Mouse (Mus musculus): ENCODE data around the gene Eps8l3. TPM values are rescaled to one million over a fixed set of nuclear protein-coding genes. Genes with fewer than 3 reads are reported as not detected.

Gene Eps8l3
- not detected for total RNA-seq (2021)

DNA sequence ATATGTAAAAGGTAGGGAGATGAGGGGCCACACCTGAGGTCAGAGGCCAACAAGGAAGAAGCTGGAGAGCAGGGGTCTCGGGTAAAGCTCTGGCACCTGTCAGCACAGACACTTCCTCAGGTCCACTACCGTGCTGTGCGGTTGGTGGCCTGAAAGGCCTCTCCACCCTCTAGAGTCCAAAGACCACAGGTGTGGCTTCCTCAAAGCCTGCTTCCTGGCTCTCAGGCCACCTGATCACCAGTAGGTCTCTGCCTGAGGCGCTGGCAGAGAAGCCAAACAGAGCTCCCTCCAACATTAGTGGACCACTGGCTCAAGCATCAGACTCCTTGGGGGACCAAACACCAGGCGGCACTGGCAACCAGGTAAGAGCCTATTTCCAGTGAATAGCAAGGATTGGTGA lies at the start of gene Eps8l3:
Eps8l3 (plus strand) TSS at position 225 of the 400 bp plus-strand sequence.
- no peak for DNase-seq

GRCm38 (mm10) chr3:107827873-107828405 lies 49.1 kb upstream of the Eps8l3 start:
- no peak for DNase-seq

- no peak for DNase-seq
Observed at GRCm38 (mm10) chr3:107828518-107828917, 48.5 kb upstream of the Eps8l3 start.

GRCm38 (mm10) chr3:107828997-107829396 lies 48.0 kb upstream of the Eps8l3 start:
- DNase-seq, result no peak

- no peak for DNase-seq
Observed at GRCm38 (mm10) chr3:107829625-107830024, 47.4 kb upstream of the Eps8l3 start.

- no peak for DNase-seq
Observed at GRCm38 (mm10) chr3:107831875-107832554, 45.0 kb upstream of the Eps8l3 start.

- DNase-seq, result no peak
Observed at GRCm38 (mm10) chr3:107832645-107833044, 44.4 kb upstream of the Eps8l3 start.

- no peak for DNase-seq
Observed at GRCm38 (mm10) chr3:107833370-107833769, 43.7 kb upstream of the Eps8l3 start.

- DNase-seq, result no peak
Observed at GRCm38 (mm10) chr3:107833872-107834341, 43.1 kb upstream of the Eps8l3 start.

GRCm38 (mm10) chr3:107835301-107835700 lies 41.7 kb upstream of the Eps8l3 start:
- no peak for DNase-seq

DNA sequence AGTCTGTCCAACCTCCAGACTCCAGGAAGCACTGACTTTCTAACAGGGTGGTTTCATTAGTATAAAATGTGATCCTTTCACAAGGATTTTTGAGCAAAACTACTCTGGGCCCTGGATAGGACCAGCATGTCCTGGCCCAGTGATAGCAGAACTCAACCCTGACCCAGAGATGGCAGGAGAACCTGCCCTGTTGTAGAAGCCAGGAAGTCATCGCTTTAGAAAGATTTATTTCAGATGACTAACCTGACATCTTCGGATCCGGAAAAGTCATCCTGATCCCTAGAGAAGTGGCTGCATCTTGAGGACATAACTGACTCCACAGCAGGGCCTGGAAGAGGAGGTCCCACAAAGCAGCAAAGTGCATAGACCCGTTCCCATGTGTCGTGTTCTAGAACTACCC lies 37.2 kb upstream of the Eps8l3 start:
- DNase-seq, result no peak

- DNase-seq, result no peak
Observed at GRCm38 (mm10) chr3:107840855-107841254, 36.2 kb upstream of the Eps8l3 start.

- no peak for DNase-seq
Observed at GRCm38 (mm10) chr3:107841370-107841769, 35.7 kb upstream of the Eps8l3 start.

DNA sequence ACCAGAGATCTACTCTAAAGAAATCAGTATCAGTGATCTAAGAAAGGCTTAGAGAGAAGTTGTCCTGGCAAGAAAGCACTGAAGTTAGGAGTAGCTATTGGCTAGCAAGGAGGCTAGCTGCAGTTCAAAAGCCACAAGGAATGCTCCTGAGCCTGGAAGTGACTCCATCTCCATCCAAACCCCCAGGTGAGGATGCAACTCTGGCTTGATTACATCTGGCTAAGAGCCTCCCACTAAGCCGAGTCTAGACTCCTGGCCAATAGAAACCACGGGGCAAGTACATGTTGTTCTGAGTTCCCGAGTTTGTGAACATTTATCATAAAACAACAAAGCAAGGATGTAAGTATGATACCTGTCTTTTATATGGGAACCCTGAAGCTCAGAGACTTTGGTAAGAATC lies 33.6 kb upstream of the Eps8l3 start:
- no peak for DNase-seq

- DNase-seq, result no peak
Observed at GRCm38 (mm10) chr3:107844001-107844400, 33.0 kb upstream of the Eps8l3 start.

DNA sequence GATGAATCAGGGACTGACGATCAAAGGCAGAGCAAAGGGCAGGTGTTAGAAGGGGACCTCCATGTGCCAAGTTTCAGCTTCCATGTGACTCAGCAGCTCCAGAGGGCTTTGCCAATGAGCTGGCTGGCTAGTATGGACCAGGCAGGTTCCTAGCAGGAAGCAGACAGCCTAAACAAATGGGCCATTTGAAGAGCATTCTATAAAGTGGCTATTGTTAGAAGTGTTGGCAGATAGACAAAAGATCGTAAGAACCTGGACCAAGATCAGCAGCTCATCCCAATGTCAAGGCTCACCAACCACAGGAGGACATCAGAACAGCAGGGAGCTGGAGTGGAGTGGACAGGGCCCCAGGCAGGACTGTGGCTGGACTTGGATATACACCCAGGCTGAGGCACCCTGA lies 32.5 kb upstream of the Eps8l3 start:
- DNase-seq, result no peak

DNA sequence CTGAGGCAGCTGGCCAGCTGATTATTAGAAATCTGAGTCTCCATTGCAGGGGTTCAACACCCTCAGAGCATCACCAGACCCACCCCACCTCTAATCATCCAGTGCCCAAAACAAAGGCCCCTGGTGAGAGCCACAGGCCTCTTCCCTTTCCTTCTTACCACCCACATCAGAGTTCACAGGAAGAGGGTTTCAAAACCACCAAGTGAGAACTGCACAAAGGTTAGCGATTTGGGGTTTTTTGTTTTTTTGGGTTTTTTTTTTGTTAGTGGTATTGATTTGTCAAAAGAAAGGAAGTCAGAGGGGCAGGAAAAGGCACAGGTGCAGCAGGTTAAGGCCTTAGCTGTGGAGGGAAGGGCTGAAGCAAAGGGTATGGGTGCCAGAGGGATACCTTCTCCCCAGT lies 30.9 kb upstream of the Eps8l3 start:
- DNase-seq, result no peak

DNA sequence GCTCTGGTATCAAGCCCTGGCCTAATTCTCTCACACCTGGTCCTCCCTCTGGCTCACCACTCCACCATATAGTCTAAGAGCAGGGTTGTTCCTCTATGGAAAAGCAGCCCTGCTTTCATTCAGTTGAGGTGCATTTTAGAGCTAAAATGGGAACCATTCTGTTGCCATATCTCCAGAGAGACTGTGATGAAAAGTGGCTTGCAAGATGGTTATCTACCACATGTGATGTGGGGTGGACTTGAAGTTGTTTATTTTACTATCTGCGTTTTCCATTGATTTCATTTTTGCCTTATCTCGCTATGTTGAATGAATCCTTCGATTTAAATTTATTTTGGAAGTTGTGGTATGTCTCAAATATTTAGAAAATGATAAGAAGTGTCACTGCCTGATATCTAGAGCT lies 30.2 kb upstream of the Eps8l3 start:
- no peak for DNase-seq

GRCm38 (mm10) chr3:107848126-107848525 lies 28.9 kb upstream of the Eps8l3 start:
- peak; percentile 62 to 66 for DNase-seq

- DNase-seq, result no peak
Observed at GRCm38 (mm10) chr3:107849000-107849692, 27.9 kb upstream of the Eps8l3 start.

DNA sequence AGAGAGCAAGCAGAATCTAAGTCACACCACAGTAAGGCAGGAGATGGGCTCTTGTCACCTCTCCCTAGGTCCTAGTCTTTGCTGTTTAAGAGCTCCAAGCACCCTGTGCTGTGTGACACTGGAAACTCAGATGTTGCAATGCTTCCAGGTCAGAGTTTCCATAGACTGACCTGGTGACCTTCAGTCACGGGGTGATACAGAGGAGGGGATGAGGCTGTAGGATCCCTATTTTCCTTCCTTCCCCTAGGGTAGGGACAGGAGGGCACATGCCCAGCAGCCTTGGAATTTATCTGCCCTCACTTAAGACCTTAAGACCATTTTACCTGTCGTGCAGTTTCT lies 27.4 kb upstream of the Eps8l3 start:
- no peak for DNase-seq

GRCm38 (mm10) chr3:107850418-107851031 lies 26.5 kb upstream of the Eps8l3 start:
- DNase-seq, result no peak

GRCm38 (mm10) chr3:107852786-107853185 lies 24.2 kb upstream of the Eps8l3 start:
- no peak for DNase-seq
